Mouse (Mus musculus) cerebellum, postnatal 4 days (tissue): ENCODE results near the gene Vmn2r66.

Source experiments
- DNase-seq, 2 experiments: peaks; one replicate each; pipeline ENCODE4 v3.0.0; 2022; ENCODE audit warnings: low spot score in 2 of 2, mixed read lengths in 1 of 2

The Vmn2r66 gene

DNA sequence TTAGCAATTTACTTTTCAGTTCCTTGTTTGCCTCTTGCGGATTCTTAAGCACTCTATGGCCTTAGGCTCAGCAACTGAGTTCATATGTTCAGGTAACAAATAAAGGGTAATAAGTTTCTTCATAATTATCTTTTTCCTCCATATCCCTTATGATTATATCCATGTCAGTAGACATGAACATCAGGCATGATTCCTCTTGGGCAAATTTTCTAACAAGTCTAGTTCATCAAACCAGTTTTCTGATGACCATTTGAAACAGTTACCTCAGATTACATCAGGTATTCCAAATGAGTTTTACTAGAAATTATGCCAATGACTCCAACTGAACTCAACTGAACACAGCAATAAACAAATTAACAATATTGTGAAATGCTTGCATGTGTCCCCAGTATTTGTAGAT lies at the start of gene Vmn2r66:
TSS of gene Vmn2r66 (minus strand) at position 101 of the 400 bp plus-strand sequence.
- no peak for DNase-seq

DNA sequence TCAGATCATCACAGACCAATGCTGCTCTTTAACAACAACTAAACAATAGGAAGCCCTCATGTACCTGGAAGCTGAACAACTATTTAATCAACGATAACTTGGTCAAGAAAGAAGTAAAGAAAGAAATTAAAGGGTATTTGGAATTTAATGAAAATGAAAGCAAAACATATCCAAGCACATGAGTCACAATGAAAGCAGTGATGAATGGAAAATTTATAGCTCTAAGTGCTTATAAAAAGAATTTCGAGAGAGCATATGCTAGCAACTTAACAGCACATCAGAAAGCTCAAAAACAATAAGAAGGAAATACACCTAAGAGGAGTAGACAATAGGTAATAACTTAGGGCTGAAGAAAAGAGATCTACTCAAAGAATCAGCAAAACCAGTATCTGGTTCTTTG lies 15.4 kb downstream of the Vmn2r66 start:
- no peak for DNase-seq

DNA sequence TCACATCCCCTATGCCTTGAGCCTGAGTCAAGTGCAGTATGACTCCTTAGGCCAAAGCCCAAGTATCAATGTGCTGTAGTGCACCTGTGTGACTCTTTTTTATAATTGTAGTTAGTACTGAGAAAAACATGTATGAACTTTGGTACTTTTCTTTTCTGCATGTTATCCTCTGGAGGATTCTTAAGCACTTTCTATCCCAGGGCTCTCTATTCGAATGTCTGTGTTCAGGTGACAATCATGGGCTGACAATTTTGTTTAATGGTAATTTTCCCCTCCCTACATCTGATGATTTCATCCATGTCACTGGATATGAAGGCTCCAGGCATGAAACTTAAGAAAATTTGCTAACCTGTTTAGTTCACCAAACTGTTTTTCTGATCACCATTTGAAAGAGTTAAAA lies 48.1 kb downstream of the Vmn2r66 start, which contains the start of gene Vmn2r65:
TSS of gene Vmn2r65 (minus strand) at position 101 of the 400 bp plus-strand sequence.
- no peak for DNase-seq
